10 mouse cellular contexts compared by ENCODE assay signal in the genomic region with DNA sequence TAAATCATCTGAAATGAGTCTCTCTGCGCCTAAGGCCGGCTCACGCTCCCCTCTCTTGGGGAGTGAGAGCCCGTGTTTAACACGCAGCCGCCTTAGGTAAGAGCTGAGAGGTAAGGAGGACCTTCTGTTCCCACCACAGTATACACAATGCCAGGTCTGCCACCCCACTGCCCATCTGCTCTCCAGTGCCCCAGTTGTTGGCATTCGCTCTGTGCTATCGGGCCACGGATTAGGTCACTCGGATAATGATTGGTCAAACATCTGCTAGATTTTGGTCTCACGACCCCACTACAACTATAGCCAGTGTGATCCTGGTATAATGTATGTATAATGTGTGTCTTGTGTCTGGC. TPM values are rescaled to one million over a fixed set of nuclear protein-coding genes. Genes with fewer than 3 reads are reported as not detected.
A peak's percentile ranks its signal among the peaks of the same experiment; 100 is the strongest.
DNase-seq lines count a peak whose midpoint lies in the region; ATAC-seq lines count a peak whose summit lies in the region.
"Had no signal": no experiment of that assay in that cellular context is flagged by ENCODE, and none has a peak within 500 bp of the region (broad histone marks: within the 10 kb centered on the region; RNA-seq: fewer than 3 reads in every experiment).

No protein-coding gene starts in this region.

- no peak for ATAC-seq in heart, embryonic 12.5 days (ENCODE audit: insufficient number of reproducible peaks, low FRiP score)
- ATAC-seq in CD4-positive, CD25-positive, alpha-beta regulatory T cell, adult 4 months = peak; percentile 46
- 0 out of 2 replicates have a peak, but pooled peaks have one; percentile 12 for ATAC-seq in granulocyte monocyte progenitor cell, adult 5-6 weeks (replicated peaks; ENCODE audit: poor library complexity, severe bottlenecking)
- no peak for ATAC-seq in liver, embryonic 16.5 days (ENCODE audit: low read depth)

- no peaks in the 10 kb centered on the region for H3K36me3 ChIP-seq in heart, embryonic 12.5 days
- H3K36me3 ChIP-seq in liver, embryonic 16.5 days (ENCODE audit: control insufficient read depth, insufficient read depth) = no peaks in the 10 kb centered on the region

- H3K4me3 ChIP-seq in heart, embryonic 12.5 days = peak overlapping the region; percentile 38
- H3K4me3 ChIP-seq in liver, embryonic 16.5 days (ENCODE audit: low read depth, low read length) = no peak overlapping the region

- H3K27me3 ChIP-seq in heart, embryonic 12.5 days (replicated peaks) = no peaks in the 10 kb centered on the region; the same call in 1 of the 2 replicates
- no peaks in the 10 kb centered on the region for H3K27me3 ChIP-seq in liver, embryonic 16.5 days (ENCODE audit: control insufficient read depth, insufficient read depth, low read depth, low read length)

- peaks cover 4% of the 10 kb centered on the region; the same call in 1 of the 2 replicates for H3K4me1 ChIP-seq in heart, embryonic 12.5 days (replicated peaks)
- no peaks in the 10 kb centered on the region; the same call in none of the 2 replicates for H3K4me1 ChIP-seq in liver, embryonic 16.5 days (ENCODE audit: control insufficient read depth, low read depth, low read length)

- H3K9me3 ChIP-seq in heart, embryonic 12.5 days (replicated peaks) = 0 out of 2 replicates have a peak, but pooled peaks cover 4% of the 10 kb centered on the region
- H3K9me3 ChIP-seq in liver, embryonic 16.5 days (replicated peaks; ENCODE audit: control insufficient read depth, low read length) = no peaks in the 10 kb centered on the region

- no peak for DNase-seq in heart, postnatal 4 days
- no peak for DNase-seq in thymus, postnatal 36 days
- DNase-seq in cerebellum, adult 11-12 months = no peak
- no peak for DNase-seq in spleen, postnatal 36 days (ENCODE audit: low spot score in 2 of 2)
- DNase-seq: adrenal gland, postnatal 36 days had no signal

- WGBS in heart, embryonic 12.5 days = 60% methylated on average over 11 of the region's 11 CpGs
- 69% methylated on average over 11 of the region's 11 CpGs for WGBS in liver, embryonic 16.5 days (ENCODE audit: insufficient replicate concordance)

- H3K4me2 ChIP-seq in heart, embryonic 12.5 days = peak overlapping the region; percentile 76
- H3K4me2 ChIP-seq in liver, embryonic 16.5 days (ENCODE audit: low read depth, low read length) = peak overlapping the region; percentile 57

- H3K9ac ChIP-seq in heart, embryonic 12.5 days = peak overlapping the region; percentile 60; the same call in 1 of the 2 replicates
- H3K9ac ChIP-seq in liver, embryonic 16.5 days (ENCODE audit: low read depth, low read length) = no peak overlapping the region
- H3K9ac ChIP-seq: liver, embryonic 14.5 days had no signal

- H3K27ac ChIP-seq in heart, embryonic 12.5 days (ENCODE audit: poor library complexity, severe bottlenecking) = no peak overlapping the region
- H3K27ac ChIP-seq in liver, embryonic 16.5 days (ENCODE audit: low read length) = no peak overlapping the region
- H3K27ac ChIP-seq: liver, embryonic 14.5 days had no signal

RNA-seq across cellular contexts. Expression of a gene that starts 19.0 kb away (rescaled TPM):
- 19.5 and 20.0 TPM in 2 replicates for polyA plus RNA-seq in heart, embryonic 12.5 days (2016; fragmentation: Nextera tagmentation; extraction: Ambion mirVana)
- total RNA-seq in heart, postnatal 4 days (2021) = 10 to 100 TPM; 22.6 to 23.1 TPM
- polyA plus RNA-seq in CD4-positive, CD25-positive, alpha-beta regulatory T cell, adult 4 months (2017; shearing (Covaris generic)) = 10 to 100 TPM; 73.0 to 76.1 TPM
- 0.99 and 1.6 TPM in 2 replicates for total RNA-seq in granulocyte monocyte progenitor cell, adult 5-6 weeks (2014; fragmentation: Nextera tagmentation)
- 2.6 and 5.3 TPM in 2 replicates for total RNA-seq in granulocyte monocyte progenitor cell, adult 5-6 weeks (2017)
- polyA plus RNA-seq in liver, embryonic 16.5 days (2015; fragmentation: Nextera tagmentation; extraction: Ambion mirVana) = 1.4 and 1.6 TPM in 2 replicates

RNA-seq across cellular contexts. Expression of a gene that starts 19.4 kb away (rescaled TPM):
- polyA plus RNA-seq in heart, embryonic 12.5 days (2016; fragmentation: Nextera tagmentation; extraction: Ambion mirVana) = 0.18 and 0.36 TPM in 2 replicates
- total RNA-seq in heart, postnatal 4 days (2021) = under 1 TPM; 0.31 to 0.32 TPM
- polyA plus RNA-seq in CD4-positive, CD25-positive, alpha-beta regulatory T cell, adult 4 months (2017; shearing (Covaris generic)) = under 1 TPM; 0.22 to 0.27 TPM
- not detected in 2 replicates for total RNA-seq in granulocyte monocyte progenitor cell, adult 5-6 weeks (2014; fragmentation: Nextera tagmentation)
- total RNA-seq in granulocyte monocyte progenitor cell, adult 5-6 weeks (2017) = not detected in 2 replicates
- polyA plus RNA-seq in liver, embryonic 16.5 days (2015; fragmentation: Nextera tagmentation; extraction: Ambion mirVana) = 12.9 and 14.4 TPM in 2 replicates

Comparison
In these comparisons a context has a peak if more than half of its experiments do, and no peak if none do; other contexts are left out.
1. ATAC-seq: peak in CD4-positive, CD25-positive, alpha-beta regulatory T cell, adult 4 months (single experiment) and granulocyte monocyte progenitor cell, adult 5-6 weeks (single experiment); none in heart, embryonic 12.5 days (single experiment) and liver, embryonic 16.5 days (single experiment).
2. RNA of a gene that starts 19.4 kb away (polyA plus RNA-seq): 12.9 to 14.4 TPM in liver, embryonic 16.5 days; 0.18 to 0.36 TPM in heart, embryonic 12.5 days and 0.22 to 0.27 TPM in CD4-positive, CD25-positive, alpha-beta regulatory T cell, adult 4 months; every median in the first group is over 10 times any median in the second.